Mouse (Mus musculus): ENCODE measurements at regions not wholly inside any gene's neighbourhood (a gene's known extent, or its start where the extent isn't known, plus 50 kb on each side); places are given as distances from the start of the nearest gene placed in this dataset.

GRCm38 (mm10) chr1:92325281-92325680 is 129.8 kb upstream of the Hdac4 start:
- no peak for TF ChIP-seq POLR2A (IDR thresholded peaks at IDR 0.05; ENCODE audit: control insufficient read depth, low read depth, low read length)
- TF ChIP-seq CTCF (IDR thresholded peaks at IDR 0.05; ENCODE audit: control insufficient read depth, insufficient read depth, insufficient replicate concordance, low read depth, low read length) = no peak
